Mouse (Mus musculus) midbrain, embryonic 11.5 days (tissue): Measurements from ENCODE around the gene Hectd2. TPM values are rescaled to one million over a fixed set of nuclear protein-coding genes. Genes with fewer than 3 reads are reported as not detected.

Experiments
- ATAC-seq: fragments of 200-750 bp; cut with Nextera tagmentation; 2 replicates; pipeline ENCODE4 v1.8.0; 2017; ENCODE audit warnings: moderate TSS enrichment, moderate library complexity; ENCODE audit not compliant: low FRiP score
- DNase-seq: peaks from one replicate; pipeline ENCODE4 v3.0.0; 2015; ENCODE audit warnings: low spot score; ENCODE audit errors: missing footprints
- H3K27ac ChIP-seq: fragments of 300-500 bp; sonication (generic); 2 replicates; pipeline ENCODE4 v1.5.1; 2014; ENCODE audit warnings: low read depth, low read length
- H3K27me3 ChIP-seq: fragments of 300-500 bp; sonication (generic); 2 replicates; pipeline ENCODE4 v1.6.1; 2014; ENCODE audit warnings: mild to moderate bottlenecking, low read length, moderate library complexity, mixed read lengths; ENCODE audit not compliant: control insufficient read depth, insufficient read depth
- H3K36me3 ChIP-seq: fragments of 300-500 bp; sonication (generic); 2 replicates; pipeline ENCODE4 v1.6.1; 2014; ENCODE audit warnings: mild to moderate bottlenecking, low read length, moderate library complexity, mixed read lengths; ENCODE audit not compliant: control insufficient read depth, insufficient read depth
- H3K4me1 ChIP-seq: fragments of 300-500 bp; sonication (generic); 2 replicates; pipeline ENCODE4 v1.6.1; 2014; ENCODE audit warnings: low read length; ENCODE audit not compliant: control insufficient read depth, insufficient read depth
- H3K4me2 ChIP-seq: fragments of 300-500 bp; sonication (generic); 2 replicates; pipeline ENCODE4 v1.6.1; 2014; ENCODE audit warnings: mild to moderate bottlenecking, moderate library complexity
- H3K4me3 ChIP-seq: fragments of 300-500 bp; sonication (generic); 2 replicates; pipeline ENCODE4 v1.5.1; 2014; ENCODE audit warnings: low read depth, low read length
- H3K9ac ChIP-seq: fragments of 300-500 bp; sonication (generic); 2 replicates; pipeline ENCODE4 v1.6.1; 2014; ENCODE audit warnings: low read length
- H3K9me3 ChIP-seq: fragments of 300-500 bp; sonication (generic); 2 replicates; pipeline ENCODE4 v1.6.1; 2016; ENCODE audit warnings: low read length; ENCODE audit not compliant: control insufficient read depth
- WGBS: fragments of 180-500 bp; shearing (Covaris S2); extraction: QIAGEN DNeasy Blood & Tissue Kit; methylation state at CpG from one replicate; pipeline ENCODE4 v1.1.7; 2014; 5-methylcytosine and 5-hydroxymethylcytosine counted together
- polyA plus RNA-seq: library from polyadenylated mRNA; unstranded; fragments of >200 nt; fragmentation: Nextera tagmentation; extraction: Ambion mirVana; gene quantifications from 2 replicates; pipeline ENCODE4 v1.2.1, GENCODE M21; 2014

Gene Hectd2
- polyA plus RNA-seq, 1 experiment from 2014 or later: 4.2 TPM

GRCm38 (mm10) chr19:36534766-36535140 lies 19.7 kb upstream of the Hectd2 start:
- no peaks in the 10 kb centered on the region for H3K27me3 ChIP-seq
- no peak overlapping the region for H3K9ac ChIP-seq
- ATAC-seq (peak; percentile 23; the same call in 1 of the 2 replicates), DNase-seq (no peak)
- H3K4me2 ChIP-seq: peak overlapping the region; percentile 1; the same call in 1 of the 2 replicates
- WGBS: 29% methylated on average over 8 of the region's 8 CpGs
- H3K27ac ChIP-seq: no peak overlapping the region
- H3K4me3 ChIP-seq: no peak overlapping the region
- peaks cover 18% of the 10 kb centered on the region for H3K4me1 ChIP-seq
- H3K36me3 ChIP-seq: no peaks in the 10 kb centered on the region
- no peaks in the 10 kb centered on the region for H3K9me3 ChIP-seq

- Histone ChIP-seq H3K9me3 (no peaks in the 10 kb centered on the region), H3K4me1 (peaks cover 18% of the 10 kb centered on the region), H3K27ac (no peak overlapping the region), H3K27me3 (no peaks in the 10 kb centered on the region), H3K36me3 (no peaks in the 10 kb centered on the region), H3K9ac (no peak overlapping the region), H3K4me2 (peak overlapping the region; percentile 1; the same call in 1 of the 2 replicates), H3K4me3 (no peak overlapping the region)
- DNase-seq (no peak), ATAC-seq (no peak)
- 39% methylated on average over 2 of the region's 2 CpGs for WGBS
Observed at GRCm38 (mm10) chr19:36535186-36535585, 19.3 kb upstream of the Hectd2 start.

GRCm38 (mm10) chr19:36535878-36536277 lies 18.6 kb upstream of the Hectd2 start:
- H3K9me3 ChIP-seq: no peaks in the 10 kb centered on the region
- no peak overlapping the region for H3K4me2 ChIP-seq
- H3K27ac ChIP-seq: no peak overlapping the region
- peaks cover 18% of the 10 kb centered on the region for H3K4me1 ChIP-seq
- WGBS: 13% methylated on average over 6 of the region's 6 CpGs
- DNase-seq (peak; percentile 87), ATAC-seq (peak; percentile 60)
- H3K27me3 ChIP-seq: no peaks in the 10 kb centered on the region
- H3K36me3 ChIP-seq: no peaks in the 10 kb centered on the region
- H3K9ac ChIP-seq: no peak overlapping the region
- no peak overlapping the region for H3K4me3 ChIP-seq

GRCm38 (mm10) chr19:36536929-36537328 lies 17.5 kb upstream of the Hectd2 start:
- Histone ChIP-seq H3K27ac (no peak overlapping the region), H3K9ac (no peak overlapping the region), H3K4me2 (no peak overlapping the region), H3K27me3 (no peaks in the 10 kb centered on the region), H3K9me3 (no peaks in the 10 kb centered on the region), H3K4me3 (no peak overlapping the region), H3K4me1 (peaks cover 18% of the 10 kb centered on the region), H3K36me3 (no peaks in the 10 kb centered on the region)
- 87% methylated on average over 11 of the region's 11 CpGs for WGBS
- ATAC-seq (no peak), DNase-seq (no peak)

- Histone ChIP-seq H3K4me3 (no peak overlapping the region), H3K9me3 (no peaks in the 10 kb centered on the region), H3K4me2 (no peak overlapping the region), H3K27ac (no peak overlapping the region), H3K9ac (no peak overlapping the region), H3K4me1 (peaks cover 18% of the 10 kb centered on the region), H3K27me3 (no peaks in the 10 kb centered on the region), H3K36me3 (no peaks in the 10 kb centered on the region)
- ATAC-seq (peak; percentile 72), DNase-seq (peak; percentile 96)
- WGBS: 6% methylated on average over 4 of the region's 4 CpGs
Observed at GRCm38 (mm10) chr19:36538528-36538927, 15.9 kb upstream of the Hectd2 start.

- H3K9ac ChIP-seq: no peak overlapping the region
- H3K4me3 ChIP-seq: no peak overlapping the region
- no peak overlapping the region for H3K27ac ChIP-seq
- no peak overlapping the region for H3K4me2 ChIP-seq
- H3K9me3 ChIP-seq: no peaks in the 10 kb centered on the region
- 92% methylated on average over 2 of the region's 2 CpGs for WGBS
- DNase-seq: no peak
- peaks cover 15% of the 10 kb centered on the region for H3K4me1 ChIP-seq
- no peaks in the 10 kb centered on the region for H3K36me3 ChIP-seq
- ATAC-seq: no peak
- no peaks in the 10 kb centered on the region for H3K27me3 ChIP-seq
Observed at GRCm38 (mm10) chr19:36539311-36539710, 15.1 kb upstream of the Hectd2 start.

GRCm38 (mm10) chr19:36540012-36540606 lies 14.3 kb upstream of the Hectd2 start:
- Histone ChIP-seq H3K4me1 (peaks cover 9% of the 10 kb centered on the region), H3K27ac (no peak overlapping the region), H3K4me3 (no peak overlapping the region), H3K27me3 (no peaks in the 10 kb centered on the region), H3K9me3 (no peaks in the 10 kb centered on the region), H3K36me3 (no peaks in the 10 kb centered on the region), H3K4me2 (no peak overlapping the region), H3K9ac (no peak overlapping the region)
- ATAC-seq (no peak), DNase-seq (no peak)
- 85% methylated on average over 10 of the region's 10 CpGs for WGBS

- ATAC-seq: no peak
- no peaks in the 10 kb centered on the region for H3K9me3 ChIP-seq
- no peaks in the 10 kb centered on the region for H3K27me3 ChIP-seq
- H3K4me2 ChIP-seq: no peak overlapping the region
- peaks cover 4% of the 10 kb centered on the region for H3K4me1 ChIP-seq
- no peaks in the 10 kb centered on the region for H3K36me3 ChIP-seq
- H3K27ac ChIP-seq: no peak overlapping the region
- WGBS: 79% methylated on average over 7 of the region's 7 CpGs
- no peak overlapping the region for H3K4me3 ChIP-seq
- no peak overlapping the region for H3K9ac ChIP-seq
- DNase-seq: no peak
Observed at GRCm38 (mm10) chr19:36540776-36541175, 13.7 kb upstream of the Hectd2 start.

- no peak overlapping the region for H3K27ac ChIP-seq
- no peak for ATAC-seq
Observed at GRCm38 (mm10) chr19:36553561-36554045, 836 bp upstream of the Hectd2 start.

More at GRCm38 (mm10) chr19:36553561-36554045, 836 bp upstream of the Hectd2 start:
- peak overlapping the region; percentile 74 for H3K4me3 ChIP-seq
- no peaks in the 10 kb centered on the region for H3K36me3 ChIP-seq
- H3K27me3 ChIP-seq: peaks cover 7% of the 10 kb centered on the region
- H3K4me2 ChIP-seq: peak overlapping the region; percentile 92
- H3K4me1 ChIP-seq: no peaks in the 10 kb centered on the region
- no peaks in the 10 kb centered on the region for H3K9me3 ChIP-seq
- DNase-seq: peak; percentile 92
- peak overlapping the region; percentile 70 for H3K9ac ChIP-seq
- 6% methylated on average over 20 of the region's 20 CpGs for WGBS
